Mouse (Mus musculus): ENCODE data around the gene Galp.
"Not testable (repeated sequence)": the region's sequence is repeated elsewhere in the genome, so short reads cannot be mapped to it uniquely, and the experiment has no call there.

Galp gene

DNA sequence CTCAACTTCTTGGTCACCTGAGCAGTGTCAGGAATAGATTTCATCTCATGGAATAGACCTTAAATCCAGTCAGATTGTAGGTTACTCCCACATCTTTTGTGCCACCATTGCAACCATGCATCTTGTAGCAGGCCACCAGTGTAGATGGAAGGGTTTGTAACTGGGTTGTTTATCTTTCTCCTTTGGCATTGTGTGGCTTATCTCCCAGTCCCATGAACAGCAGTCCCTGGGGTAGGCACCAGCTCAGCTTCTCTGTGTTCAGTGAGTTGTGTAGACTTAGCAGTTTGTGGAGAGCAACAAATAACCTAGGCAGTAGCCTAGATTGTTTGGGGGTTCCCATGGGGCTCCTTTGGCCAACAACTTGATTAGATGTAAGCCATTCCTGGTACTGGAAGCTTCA, 14.0 kb upstream of the Galp start:
- no peak for DNase-seq

- peak; percentile 70 for DNase-seq
Measured at GRCm38 (mm10) chr7:6183802-6184201, 13.1 kb upstream of the Galp start.

GRCm38 (mm10) chr7:6184521-6184920, 12.4 kb upstream of the Galp start:
- peak; percentile 71 for DNase-seq

- no peak for DNase-seq
Measured at GRCm38 (mm10) chr7:6185391-6185790, 11.5 kb upstream of the Galp start.

DNA sequence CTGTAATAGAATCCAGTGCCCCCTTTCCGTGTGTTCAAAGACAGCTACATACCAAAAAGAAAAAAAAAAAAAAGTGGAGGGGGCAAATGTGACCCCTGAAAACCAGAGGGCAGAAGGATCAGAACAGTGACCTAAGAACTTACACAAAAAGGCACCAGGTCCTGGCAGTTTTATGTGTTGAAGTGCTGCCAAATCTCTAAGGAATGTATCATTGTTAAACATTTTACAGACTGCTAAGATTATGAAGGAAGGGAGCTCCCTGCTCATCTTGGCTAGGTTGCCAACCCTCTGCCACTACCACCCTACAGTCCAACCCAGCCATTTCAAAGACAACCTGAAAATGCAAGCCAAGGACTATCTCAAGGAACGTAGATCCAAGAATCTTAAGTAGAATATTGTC, 10.7 kb upstream of the Galp start:
- no peak for DNase-seq

- no peak for DNase-seq
Measured at GRCm38 (mm10) chr7:6186756-6187155, 10.1 kb upstream of the Galp start.

GRCm38 (mm10) chr7:6189542-6189941, 7.3 kb upstream of the Galp start:
- peak; percentile 48 for DNase-seq

- peak; percentile 86 for DNase-seq
Measured at GRCm38 (mm10) chr7:6191376-6191775, 5.5 kb upstream of the Galp start.

DNA sequence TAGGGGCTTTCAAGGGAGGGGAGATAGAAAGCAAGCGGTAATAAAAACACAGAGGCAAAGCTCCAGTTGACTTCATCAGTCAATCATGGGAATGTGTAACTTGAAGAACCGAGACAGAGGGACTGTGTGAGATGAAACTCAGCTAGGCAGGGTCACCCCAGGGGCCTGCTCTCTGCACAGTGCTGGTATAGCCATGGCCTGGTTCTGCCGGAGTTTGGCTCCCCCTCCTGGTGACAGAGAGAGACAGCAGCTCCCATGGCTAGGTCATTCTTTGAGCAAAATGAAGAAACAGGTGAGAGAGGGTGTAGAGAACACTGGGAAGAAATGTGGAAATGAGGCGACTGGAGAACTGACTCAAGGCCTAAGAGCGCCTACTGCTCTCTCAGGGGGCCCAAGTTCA, 2.8 kb upstream of the Galp start:
- peak; percentile 55 for DNase-seq

DNA sequence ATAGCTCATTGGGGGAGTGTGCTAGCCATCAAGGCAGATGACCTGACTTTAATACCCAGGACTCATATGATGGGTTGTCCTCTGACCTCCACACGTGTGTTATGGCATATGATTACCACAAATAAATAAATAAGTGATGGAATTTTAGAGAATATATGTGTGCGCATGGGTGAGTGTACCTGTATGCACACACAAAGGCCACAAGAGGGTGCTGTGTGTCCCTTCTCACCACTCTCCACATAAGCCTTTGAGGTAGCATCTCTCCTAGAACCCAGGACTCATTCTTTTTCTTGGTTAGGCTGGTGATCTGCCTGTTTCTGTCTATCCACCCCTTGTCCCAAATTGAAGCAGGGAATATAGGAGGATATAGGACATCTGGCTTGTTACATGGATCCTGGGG, 1.1 kb upstream of the Galp start:
- DNase-seq, result no peak

GRCm38 (mm10) chr7:6204200-6204599, 7.3 kb downstream of the Galp start:
- DNase-seq, result no peak

DNA sequence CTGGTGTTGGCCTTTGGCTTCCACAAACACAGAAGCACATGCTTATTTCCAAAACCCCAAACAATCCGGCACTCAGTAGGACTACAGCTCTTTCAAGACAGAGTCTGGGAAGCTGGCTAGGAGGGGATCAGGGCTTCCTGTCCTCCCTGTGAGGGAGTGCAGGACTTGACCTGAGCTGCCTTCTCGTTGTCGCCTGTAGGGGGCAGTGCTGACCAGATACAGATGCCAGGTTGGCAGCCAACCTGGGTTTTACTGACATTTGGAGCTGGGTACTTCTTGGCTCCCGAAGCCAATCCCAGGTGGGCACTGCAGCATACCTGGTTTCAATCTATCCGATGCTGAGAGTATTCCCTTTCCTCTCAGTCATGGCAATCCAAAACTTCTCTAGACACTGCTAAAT, 16.3 kb downstream of the Galp start:
- peak; percentile 65 for DNase-seq

GRCm38 (mm10) chr7:6214691-6215090, 17.8 kb downstream of the Galp start:
- not testable (repeated sequence) for DNase-seq

- DNase-seq, result no peak
Measured at GRCm38 (mm10) chr7:6220147-6220546, 23.3 kb downstream of the Galp start.

DNA sequence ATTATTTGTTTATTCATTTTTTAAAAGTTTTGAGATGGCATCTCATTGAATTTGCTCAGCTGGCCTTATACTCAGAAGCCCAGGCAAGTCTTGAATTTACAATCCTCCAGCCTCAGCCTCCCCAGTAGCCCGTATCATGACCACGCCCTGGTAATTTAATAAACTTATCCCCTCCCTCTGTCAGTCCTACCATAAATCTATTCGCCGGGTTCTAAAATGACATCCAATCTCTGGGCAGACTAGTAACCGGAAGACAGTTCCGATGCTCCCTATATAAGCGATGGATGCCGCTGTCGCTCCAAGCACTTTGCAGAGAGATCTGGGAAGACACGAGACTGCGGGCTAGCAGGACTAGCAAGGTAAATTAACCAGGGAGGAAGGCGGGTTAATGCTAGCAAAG, 25.1 kb downstream of the Galp start, which contains the start of gene Zscan5b:
Zscan5b (plus strand) TSS at position 301 of the 400 bp plus-strand sequence.
- no peak for DNase-seq

DNA sequence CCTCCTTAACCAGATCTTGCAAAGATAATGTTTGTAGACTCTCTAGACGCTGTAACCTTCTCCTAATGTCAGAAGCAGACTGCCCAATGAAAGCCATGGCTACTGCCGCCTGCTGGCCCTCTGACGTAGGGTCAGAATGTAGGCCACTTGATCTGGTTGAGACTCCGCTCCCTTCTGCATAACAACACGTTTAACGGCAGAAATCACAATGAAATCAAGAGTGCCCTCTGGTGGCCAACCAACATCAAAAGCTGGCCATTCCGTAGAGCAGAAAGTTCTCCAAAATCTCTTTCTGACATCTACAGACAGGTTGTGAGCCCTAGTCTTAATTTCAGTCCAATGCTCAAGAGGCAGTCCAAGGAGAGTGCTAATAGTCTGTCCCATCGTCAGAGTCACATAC, 31.6 kb downstream of the Galp start:
- peak; percentile 32 for DNase-seq

DNA sequence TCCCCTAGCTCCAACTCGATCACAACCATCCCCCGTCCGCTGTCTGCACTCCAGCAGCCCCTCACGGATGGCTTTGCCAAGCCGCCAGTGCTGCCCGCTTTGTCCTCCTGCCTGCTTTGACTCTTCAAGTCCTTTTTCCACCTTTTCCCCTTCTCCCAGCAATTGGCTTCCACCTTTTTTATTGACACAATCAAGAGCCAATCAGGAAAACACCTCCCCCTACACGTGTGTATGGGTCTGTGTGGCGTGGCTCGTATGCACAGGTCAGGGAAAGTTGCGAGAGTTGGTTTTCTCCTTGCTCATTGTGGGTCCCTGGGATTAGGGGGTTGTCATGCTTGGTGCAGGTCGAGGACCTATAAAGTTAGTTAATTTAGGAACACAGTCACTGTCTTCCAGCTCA, 42.9 kb downstream of the Galp start:
- DNase-seq, result no peak

GRCm38 (mm10) chr7:6240841-6241425, 44.0 kb downstream of the Galp start:
- peak; percentile 44 for DNase-seq

DNA sequence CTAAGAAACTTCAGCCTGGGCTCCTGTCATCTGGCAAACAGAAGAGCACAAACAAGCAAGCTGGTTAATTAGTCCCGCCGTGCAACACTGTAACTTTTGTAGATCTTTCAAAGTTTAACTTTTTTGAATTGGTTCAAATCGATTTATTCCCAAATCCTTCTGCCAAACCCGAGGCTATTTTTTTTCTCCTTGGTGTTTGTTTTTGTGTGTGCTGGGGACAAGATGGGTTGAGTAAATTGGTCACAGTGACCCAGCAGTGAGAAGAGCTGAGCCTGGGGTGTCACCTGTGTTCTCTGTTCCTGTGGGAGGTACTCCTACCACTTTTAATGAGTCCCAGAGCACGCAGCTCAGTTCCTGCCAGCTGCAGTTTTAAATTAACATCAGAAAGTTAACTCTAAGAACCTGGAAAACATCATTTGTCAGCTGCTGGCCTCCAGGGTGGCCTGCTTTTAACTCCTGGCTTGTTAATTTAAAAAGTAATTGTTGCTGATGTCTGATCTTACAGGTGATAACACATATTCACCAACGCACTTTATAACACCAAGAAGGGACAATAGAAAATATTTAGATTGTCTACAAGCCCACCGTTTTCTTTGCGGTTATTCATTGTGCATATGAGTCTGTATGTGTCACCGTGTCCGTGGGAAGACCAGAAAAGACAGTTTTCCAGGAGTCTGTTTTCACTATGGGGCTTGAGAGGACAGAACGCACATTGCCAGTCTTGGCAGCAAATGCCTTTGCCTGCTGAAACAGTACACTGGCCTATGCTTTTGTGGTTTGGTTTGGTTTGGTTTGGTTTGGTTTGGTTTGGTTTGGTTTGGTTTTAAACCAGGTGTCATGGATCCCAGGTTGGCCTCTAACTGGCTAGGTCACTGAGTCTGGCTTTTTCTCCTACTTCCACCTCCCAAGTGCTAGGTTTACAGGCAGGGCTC, 47.7 kb downstream of the Galp start:
- DNase-seq, result peak; percentile 40

DNA sequence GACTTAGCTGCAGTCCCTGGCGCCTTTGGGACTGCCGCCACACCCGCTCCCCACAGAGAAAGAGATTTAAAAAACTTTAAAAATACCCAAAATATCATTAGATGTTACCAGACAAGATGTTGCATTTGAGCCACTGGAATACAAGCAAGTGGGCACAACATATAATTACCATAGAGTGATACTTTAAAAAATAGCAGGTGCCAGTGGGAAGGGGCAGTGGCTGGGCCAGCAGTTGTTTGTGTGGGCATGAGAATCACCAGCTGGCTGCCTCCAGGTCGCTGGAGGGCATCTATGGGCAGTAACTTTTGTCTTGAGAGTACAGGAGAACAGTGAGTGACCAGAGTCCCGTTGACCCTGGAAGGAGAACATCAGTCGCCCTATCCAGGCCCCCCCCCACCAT, 55.5 kb downstream of the Galp start, which contains the start of gene Epp13:
Epp13 (plus strand) TSS at position 301 of the 400 bp plus-strand sequence.
- no peak for DNase-seq

DNA sequence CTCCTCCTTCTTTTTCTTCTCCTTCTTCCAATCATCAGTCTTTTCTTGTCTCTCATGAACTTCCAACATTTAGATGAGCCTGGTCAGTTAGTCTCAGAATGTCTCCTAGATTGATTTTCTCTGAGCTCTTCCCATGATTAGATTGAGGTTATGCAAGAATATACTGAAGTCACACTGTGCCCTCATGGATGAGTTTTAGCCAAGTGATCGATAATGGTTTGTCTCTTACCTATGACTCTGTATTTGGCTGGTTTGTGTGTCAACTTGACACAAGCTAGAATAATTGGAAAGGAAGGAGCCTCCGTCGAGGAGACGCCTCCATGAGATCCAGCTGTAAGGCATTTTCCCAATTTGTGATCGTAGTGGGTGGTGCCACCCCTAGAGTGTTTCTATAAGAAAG, 57.6 kb downstream of the Galp start:
- no peak for DNase-seq

DNA sequence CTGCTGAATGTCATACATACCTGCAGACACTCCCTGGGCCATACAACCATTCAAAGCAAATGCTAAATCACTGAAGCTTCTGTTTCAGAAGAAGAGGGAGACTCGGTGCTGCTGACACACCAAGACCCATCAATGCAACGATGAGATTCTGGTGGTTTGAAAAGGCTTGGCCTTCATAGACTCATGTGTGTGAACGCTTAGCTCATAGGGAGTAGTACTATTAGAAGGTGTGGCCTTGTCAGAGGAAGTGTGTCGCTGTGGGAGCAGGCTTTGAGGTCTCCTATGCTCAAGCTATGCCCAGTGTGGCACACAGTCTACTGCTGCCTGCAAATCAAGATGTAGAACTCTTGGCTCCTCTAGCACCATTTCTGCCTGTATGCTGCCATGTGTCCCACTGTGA, 60.5 kb downstream of the Galp start:
- no peak for DNase-seq

DNA sequence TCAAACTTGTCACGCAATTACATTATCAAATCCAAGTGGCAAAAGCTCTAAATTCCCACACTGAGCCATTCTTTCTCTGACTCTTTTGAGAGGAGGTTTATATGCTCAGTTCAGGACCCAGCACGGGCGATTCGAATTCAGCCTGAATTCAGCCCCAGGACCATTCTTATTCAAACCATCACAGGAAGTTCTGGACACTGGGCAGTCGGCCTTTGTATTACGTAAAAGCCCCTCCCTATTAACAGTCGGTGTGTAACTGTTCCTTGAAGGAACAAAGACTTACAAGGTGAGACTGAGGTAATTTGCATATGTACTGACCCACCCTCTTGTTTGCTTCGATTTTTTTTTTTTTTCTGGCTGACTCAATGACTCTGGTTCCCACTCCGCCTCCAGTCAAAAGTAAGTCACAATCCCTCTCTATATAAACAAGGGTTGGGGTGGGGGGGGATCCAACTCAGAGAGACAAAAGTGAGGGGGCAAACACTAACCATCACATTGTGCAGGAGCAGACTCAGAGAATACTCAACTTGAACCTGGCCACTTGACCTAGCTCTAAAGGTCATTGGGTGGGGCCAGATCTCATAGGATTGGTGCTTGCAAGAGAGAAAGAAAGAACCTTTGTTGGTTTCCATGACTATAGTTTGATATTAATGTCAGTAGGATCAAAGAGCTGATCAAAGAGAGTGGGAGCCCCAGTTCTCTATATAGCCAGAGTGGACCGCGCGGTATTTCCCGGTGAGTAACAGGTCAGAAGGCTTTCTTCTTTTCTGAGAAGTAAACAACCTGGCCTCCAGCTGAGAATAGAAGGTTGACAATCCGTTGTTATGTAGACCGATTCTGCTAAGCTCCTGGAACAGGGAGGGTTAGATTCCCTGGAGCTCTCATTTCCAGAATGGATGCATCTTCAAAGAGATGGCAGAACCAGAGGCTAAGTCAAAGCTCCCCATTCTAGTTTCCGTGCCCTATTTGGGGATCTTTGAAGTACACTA, 61.6 kb downstream of the Galp start:
- no peak for DNase-seq

Data from kidney, adult 18-20 months (tissue).